Mouse (Mus musculus) C2C12 (cell line): ENCODE measurements around the gene Sall4. TPM values are rescaled to one million over a fixed set of nuclear protein-coding genes. Genes with fewer than 3 reads are reported as not detected.

Experiments
- H3K27me3 ChIP-seq: one replicate; pipeline ENCODE4 v1.6.1; 2011; ENCODE audit not compliant: control insufficient read depth, insufficient read depth, insufficient read length
- H3K36me3 ChIP-seq: one replicate; pipeline ENCODE4 v1.6.1; 2011; ENCODE audit not compliant: control insufficient read depth, insufficient read depth
- H3K4me3 ChIP-seq: one replicate; pipeline ENCODE4 v1.5.1; 2011; ENCODE audit warnings: mild to moderate bottlenecking, control low read depth; ENCODE audit not compliant: poor library complexity, insufficient read depth, severe bottlenecking
- H3K79me2 ChIP-seq: one replicate; pipeline ENCODE4 v1.6.1; 2011; ENCODE audit not compliant: control insufficient read depth, insufficient read depth
- H3K79me3 ChIP-seq: one replicate; pipeline ENCODE4 v1.6.1; 2011; ENCODE audit warnings: low read depth, control low read depth
- H3ac ChIP-seq: one replicate; pipeline ENCODE3; 2011; ENCODE audit warnings: low read depth; ENCODE audit not compliant: control insufficient read depth, insufficient read length
- CEBPB ChIP-seq: IDR thresholded peaks from one replicate; pipeline ENCODE4 v1.6.1; 2011; ENCODE audit warnings: low read depth, mild to moderate bottlenecking, control low read depth, moderate library complexity
- CTCF ChIP-seq: IDR thresholded peaks from one replicate; pipeline ENCODE4 v1.5.1; 2011; ENCODE audit not compliant: control insufficient read depth, insufficient read depth, insufficient read length
- FOSL1 ChIP-seq: IDR thresholded peaks from one replicate; pipeline ENCODE4 v1.8.0; 2011; ENCODE audit warnings: mild to moderate bottlenecking, low read length; ENCODE audit not compliant: poor library complexity, insufficient read depth, severe bottlenecking
- MAX ChIP-seq: IDR thresholded peaks from one replicate; pipeline ENCODE4 v1.6.1; 2011; ENCODE audit warnings: mild to moderate bottlenecking, control low read depth
- MYOD1 ChIP-seq: IDR thresholded peaks from one replicate; pipeline ENCODE4 v1.6.1; 2011; ENCODE audit warnings: low read depth; ENCODE audit not compliant: control insufficient read depth, insufficient read length
- MYOG ChIP-seq: IDR thresholded peaks from one replicate; pipeline ENCODE4 v1.6.1; 2011; ENCODE audit not compliant: control insufficient read depth, insufficient read length; ENCODE audit errors: extremely low read depth
- USF1 ChIP-seq: IDR thresholded peaks from one replicate; pipeline ENCODE4 v1.6.1; 2011; ENCODE audit warnings: low read depth, mild to moderate bottlenecking, control low read depth, moderate library complexity
- polyA plus RNA-seq: library from polyadenylated mRNA; unstranded; fragments of >200 nt; fragmentation: generic; extraction: Trizol; gene quantifications from one replicate; pipeline ENCODE4 v1.2.1, GENCODE M21; 2012; ENCODE audit warnings: missing spikeins

Gene Sall4
- polyA plus RNA-seq, 1 experiment, result not detected

DNA sequence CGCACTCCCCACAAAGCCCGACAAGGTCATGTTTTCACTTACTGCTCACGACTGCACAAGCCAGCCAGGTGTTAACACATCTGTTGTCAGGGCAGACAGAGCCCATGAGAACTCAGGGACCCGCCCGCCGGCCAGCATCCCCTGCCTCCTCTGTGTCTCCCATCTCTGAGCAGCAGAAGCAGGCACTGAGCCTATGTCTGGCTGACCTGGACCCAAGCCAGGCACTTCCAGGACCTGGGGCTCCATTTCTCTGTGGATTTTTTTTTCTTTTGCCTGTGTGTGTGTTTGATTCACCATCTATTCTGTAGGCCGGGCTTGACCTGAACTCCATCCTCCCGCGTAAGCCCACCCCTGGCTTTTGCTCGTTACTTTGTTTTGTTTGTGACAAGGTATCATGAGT is 49.0 kb downstream of the Sall4 start:
- H3ac ChIP-seq, result no peak overlapping the region
- H3K79me3 ChIP-seq, result no peaks in the 10 kb centered on the region
- TF ChIP-seq CEBPB (no peak), USF1 (no peak), MAX (no peak), CTCF (no peak), MYOG (no peak), MYOD1 (no peak), FOSL1 (no peak)
- peaks cover 8% of the 10 kb centered on the region for H3K27me3 ChIP-seq
- no peaks in the 10 kb centered on the region for H3K36me3 ChIP-seq
- H3K79me2 ChIP-seq, result no peaks in the 10 kb centered on the region
- no peak overlapping the region for H3K4me3 ChIP-seq

DNA sequence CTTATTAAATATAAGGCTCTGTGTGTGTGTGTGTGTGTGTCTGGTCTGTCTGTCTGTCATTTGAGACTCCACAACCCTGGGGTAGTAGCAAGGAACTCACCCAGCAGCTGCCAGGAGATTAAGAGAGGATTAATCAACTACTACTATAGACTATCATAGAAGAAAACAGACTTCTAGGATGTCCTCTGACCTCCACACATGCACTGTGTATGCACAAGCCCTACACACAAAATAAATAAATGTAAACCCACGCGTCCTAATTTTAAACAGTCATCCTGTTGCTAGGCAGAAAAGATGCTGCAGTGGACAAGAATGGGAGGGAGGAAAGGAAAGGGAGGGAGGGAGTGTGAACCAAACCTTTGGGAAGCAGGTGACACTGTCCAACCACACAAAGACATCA is 49.5 kb downstream of the Sall4 start:
- peaks cover 10% of the 10 kb centered on the region for H3K27me3 ChIP-seq
- no peak overlapping the region for H3K4me3 ChIP-seq
- H3K36me3 ChIP-seq, result no peaks in the 10 kb centered on the region
- no peaks in the 10 kb centered on the region for H3K79me3 ChIP-seq
- H3ac ChIP-seq, result no peak overlapping the region
- TF ChIP-seq CTCF (no peak), USF1 (no peak), CEBPB (no peak), MYOD1 (no peak), FOSL1 (no peak), MYOG (no peak), MAX (no peak)
- no peaks in the 10 kb centered on the region for H3K79me2 ChIP-seq

DNA sequence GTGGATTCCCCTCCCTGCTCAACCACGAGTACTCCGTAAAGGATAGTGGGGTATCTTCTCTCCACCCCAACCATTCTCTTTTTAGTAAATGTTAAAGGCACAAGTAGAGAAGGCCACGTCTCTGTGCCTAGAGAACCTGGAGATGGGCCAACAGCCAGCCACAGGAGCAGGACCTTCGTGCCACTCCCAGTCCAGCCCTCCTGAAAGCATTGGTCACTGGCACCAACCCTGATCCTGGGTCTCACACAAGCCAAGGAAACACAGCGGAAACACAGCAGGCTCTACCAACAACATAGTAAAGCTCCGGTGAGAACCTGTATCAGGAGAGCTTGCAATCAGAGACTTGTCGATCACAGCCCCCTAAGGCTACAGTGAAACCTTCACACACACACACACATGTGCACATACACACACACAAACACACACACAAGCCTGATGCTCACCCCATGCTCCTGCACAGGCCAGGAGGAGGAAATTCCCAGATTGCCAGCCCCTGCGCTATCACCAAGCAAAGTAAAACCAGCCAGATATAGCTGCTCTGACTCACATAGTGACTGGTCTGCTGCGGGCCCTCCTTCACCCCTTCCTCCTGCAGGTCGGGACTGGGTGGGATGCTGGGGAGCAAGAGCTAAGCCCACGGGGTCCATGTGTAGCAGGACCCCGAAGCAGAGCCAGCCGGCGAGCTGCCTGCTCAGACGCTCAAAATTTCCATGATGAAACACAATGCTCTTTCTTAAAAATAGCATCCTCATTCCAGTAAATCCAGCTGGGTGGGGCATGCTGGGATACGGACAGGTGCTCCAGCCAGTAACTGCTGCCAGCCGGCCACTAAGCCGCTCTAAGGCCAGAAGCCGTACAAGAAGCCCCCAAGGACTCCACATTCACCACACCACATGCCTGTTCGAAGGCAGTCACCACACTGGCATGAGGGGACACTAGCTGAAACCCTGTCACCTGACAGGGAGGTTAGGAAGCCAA is 55.3 kb downstream of the Sall4 start:
- Histone ChIP-seq H3K79me3 (no peaks in the 10 kb centered on the region), H3K4me3 (no peak overlapping the region), H3K27me3 (peaks cover 6% of the 10 kb centered on the region), H3ac (no peak overlapping the region), H3K79me2 (no peaks in the 10 kb centered on the region), H3K36me3 (no peaks in the 10 kb centered on the region)
- TF ChIP-seq CTCF (no peak), MYOG (no peak), FOSL1 (no peak), USF1 (no peak), CEBPB (no peak), MYOD1 (no peak), MAX (no peak)

DNA sequence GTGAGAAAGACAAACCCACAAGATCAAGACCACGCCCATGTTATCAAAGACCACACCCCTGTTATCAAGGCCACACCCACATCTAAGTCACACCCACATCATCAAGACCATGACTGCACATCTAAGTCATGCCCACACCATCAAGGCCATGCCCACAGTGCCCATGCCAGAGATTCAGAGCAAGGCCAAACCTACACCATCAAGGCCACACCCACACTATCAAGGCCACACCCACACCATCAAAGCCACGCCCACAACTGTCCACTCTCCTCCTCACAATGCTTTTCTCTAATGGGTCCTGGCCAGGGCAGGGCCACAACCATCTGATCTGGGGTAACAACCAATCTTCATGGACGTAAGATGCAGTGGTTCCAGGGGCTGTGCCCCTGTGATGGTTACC is 56.8 kb downstream of the Sall4 start:
- Histone ChIP-seq H3K27me3 (peaks cover 6% of the 10 kb centered on the region), H3K36me3 (no peaks in the 10 kb centered on the region), H3K79me3 (no peaks in the 10 kb centered on the region), H3K4me3 (no peak overlapping the region), H3K79me2 (no peaks in the 10 kb centered on the region), H3ac (no peak overlapping the region)
- TF ChIP-seq CEBPB (no peak), USF1 (no peak), CTCF (no peak), MAX (no peak), MYOG (no peak), MYOD1 (no peak), FOSL1 (no peak)

GRCm38 (mm10) chr2:168707766-168708165 is 60.0 kb downstream of the Sall4 start:
- H3K36me3 ChIP-seq, result no peaks in the 10 kb centered on the region
- no peaks in the 10 kb centered on the region for H3K79me3 ChIP-seq
- H3K79me2 ChIP-seq, result no peaks in the 10 kb centered on the region
- H3ac ChIP-seq, result no peak overlapping the region
- peaks cover 4% of the 10 kb centered on the region for H3K27me3 ChIP-seq
- TF ChIP-seq USF1 (no peak), MYOD1 (no peak), MAX (no peak), CEBPB (no peak), CTCF (no peak), MYOG (no peak), FOSL1 (no peak)
- no peak overlapping the region for H3K4me3 ChIP-seq

GRCm38 (mm10) chr2:168702266-168702665 is 65.5 kb downstream of the Sall4 start:
- no peaks in the 10 kb centered on the region for H3K36me3 ChIP-seq
- H3K27me3 ChIP-seq, result peaks cover 8% of the 10 kb centered on the region
- no peak overlapping the region for H3ac ChIP-seq
- no peaks in the 10 kb centered on the region for H3K79me2 ChIP-seq
- H3K4me3 ChIP-seq, result no peak overlapping the region
- no peaks in the 10 kb centered on the region for H3K79me3 ChIP-seq
- no peak for TF ChIP-seq MYOD1
- TF ChIP-seq CTCF, result no peak
- no peak for TF ChIP-seq CEBPB
- TF ChIP-seq USF1, result no peak
- no peak for TF ChIP-seq FOSL1
- no peak for TF ChIP-seq MAX

Other genes starting within 250 kb of the Sall4 start
- 0.07 TPM for gene Nfatc2, start 166.3 kb downstream of the Sall4 start, polyA plus RNA-seq
- gene Atp9a, start 25.5 kb downstream of the Sall4 start, polyA plus RNA-seq, result 1.2 TPM
- gene Zfp64, start 187.6 kb upstream of the Sall4 start, polyA plus RNA-seq, result 28.1 TPM